In genomic region chr6:92878771-92879170, GRCm38 (mm10) we compare ENCODE assay signal across 23 mouse cellular contexts. TPM values are rescaled to one million over a fixed set of nuclear protein-coding genes. Genes with fewer than 3 reads are reported as not detected.
"Had no signal": no experiment of that assay in that cellular context is flagged by ENCODE, and none has a peak within 500 bp of the region (broad histone marks: within the 10 kb centered on the region; RNA-seq: fewer than 3 reads in every experiment).

No protein-coding gene starts in this region.

- H3K27me3 ChIP-seq: neural tube, embryonic 13.5 days; neural tube, embryonic 15.5 days had no signal

- H3K4me3 ChIP-seq: midbrain, embryonic 10.5 days; midbrain, embryonic 12.5 days; myocyte; neural tube, embryonic 13.5 days; neural tube, embryonic 15.5 days had no signal

- DNase-seq: lung, embryonic 14.5 days; lung, postnatal 10 days; lung, postnatal 4 days; midbrain, embryonic 14.5 days; retina, postnatal 1 day; right cerebral cortex, adult 18-20 months; right cerebral cortex, postnatal 25 days; right cerebral cortex, postnatal 4 days; spleen, adult 18-20 months; thymus, adult 18-20 months; thymus, postnatal 14 days; thymus, postnatal 36 days had no signal

- ATAC-seq: midbrain, embryonic 16.5 days had no signal

- H3K27ac ChIP-seq: midbrain, embryonic 10.5 days; midbrain, embryonic 12.5 days; neural tube, embryonic 13.5 days; neural tube, embryonic 15.5 days had no signal

- H3K4me2 ChIP-seq: lung, embryonic 14.5 days; midbrain, embryonic 12.5 days; neural tube, embryonic 13.5 days; neural tube, embryonic 15.5 days had no signal

- H3K9me3 ChIP-seq: midbrain, embryonic 10.5 days; midbrain, embryonic 12.5 days; neural tube, embryonic 13.5 days; neural tube, embryonic 15.5 days had no signal

- H3K9ac ChIP-seq: lung, embryonic 14.5 days; midbrain, embryonic 12.5 days; neural tube, embryonic 13.5 days; neural tube, embryonic 15.5 days had no signal

- H3K36me3 ChIP-seq: midbrain, embryonic 12.5 days; neural tube, embryonic 13.5 days; neural tube, embryonic 15.5 days had no signal

- H3K4me1 ChIP-seq: neural tube, embryonic 13.5 days had no signal

RNA-seq across cellular contexts. Expression of gene Gm15737, which starts 9.6 kb away (rescaled TPM):
- total RNA-seq: megakaryocyte, adult 5-6 weeks; megakaryocyte-erythroid progenitor cell, adult 5-6 weeks had no signal
- polyA plus RNA-seq: midbrain, embryonic 10.5 days; midbrain, embryonic 12.5 days; midbrain, embryonic 14.5 days; midbrain, embryonic 16.5 days; myocyte; neural tube, embryonic 11.5 days; neural tube, embryonic 13.5 days; neural tube, embryonic 15.5 days; small intestine, adult 2 months; thymus, postnatal 0 days had no signal
